Mouse (Mus musculus): ENCODE measurements around the gene Pabpn1l.

Pabpn1l gene

GRCm38 (mm10) chr8:122622727-122623126 is at the start of gene Pabpn1l:
Gene Pabpn1l, minus strand, starts transcription at chr8:122622739.
- DNase-seq = no peak

- DNase-seq = no peak
Observed at GRCm38 (mm10) chr8:122671894-122672293, 49.4 kb upstream of the Pabpn1l start.

- DNase-seq = no peak
Observed at GRCm38 (mm10) chr8:122670718-122671117, 48.2 kb upstream of the Pabpn1l start.

- no peak for DNase-seq
Observed at GRCm38 (mm10) chr8:122670001-122670400, 47.5 kb upstream of the Pabpn1l start.

GRCm38 (mm10) chr8:122669370-122669769 is 46.8 kb upstream of the Pabpn1l start:
- no peak for DNase-seq

GRCm38 (mm10) chr8:122667854-122668253 is 45.3 kb upstream of the Pabpn1l start:
- peak; percentile 88 for DNase-seq

GRCm38 (mm10) chr8:122666827-122667226 is 44.3 kb upstream of the Pabpn1l start:
- DNase-seq = peak; percentile 81

- no peak for DNase-seq
Observed at GRCm38 (mm10) chr8:122666338-122666764, 43.8 kb upstream of the Pabpn1l start.

- DNase-seq = no peak
Observed at GRCm38 (mm10) chr8:122665667-122666316, 43.3 kb upstream of the Pabpn1l start.

- DNase-seq = peak; percentile 29
Observed at GRCm38 (mm10) chr8:122665221-122665620, 42.7 kb upstream of the Pabpn1l start.

GRCm38 (mm10) chr8:122663670-122664069 is 41.1 kb upstream of the Pabpn1l start:
- no peak for DNase-seq

- no peak for DNase-seq
Observed at GRCm38 (mm10) chr8:122663106-122663505, 40.6 kb upstream of the Pabpn1l start.

GRCm38 (mm10) chr8:122661894-122662293 is 39.4 kb upstream of the Pabpn1l start:
- no peak for DNase-seq

GRCm38 (mm10) chr8:122661138-122661537 is 38.6 kb upstream of the Pabpn1l start:
- DNase-seq = peak; percentile 80

- DNase-seq = no peak
Observed at GRCm38 (mm10) chr8:122660022-122660421, 37.5 kb upstream of the Pabpn1l start.

- DNase-seq = no peak
Observed at GRCm38 (mm10) chr8:122658807-122659160, 36.2 kb upstream of the Pabpn1l start.

GRCm38 (mm10) chr8:122658149-122658806 is 35.7 kb upstream of the Pabpn1l start:
- no peak for DNase-seq

GRCm38 (mm10) chr8:122656056-122656999 is 33.8 kb upstream of the Pabpn1l start:
- no peak for DNase-seq

- DNase-seq = no peak
Observed at GRCm38 (mm10) chr8:122654768-122655167, 32.2 kb upstream of the Pabpn1l start.

GRCm38 (mm10) chr8:122652643-122653042 is 30.1 kb upstream of the Pabpn1l start:
- DNase-seq = no peak

GRCm38 (mm10) chr8:122651326-122651921 is 28.9 kb upstream of the Pabpn1l start:
- DNase-seq = no peak

- DNase-seq = no peak
Observed at GRCm38 (mm10) chr8:122648192-122648970, 25.8 kb upstream of the Pabpn1l start.

Measured in right cerebral cortex, adult 18-20 months (tissue).